Mouse (Mus musculus) frontal cortex, postnatal 14 days (tissue): Measurements from ENCODE around the gene Hip1.

Source experiments
- DNase-seq, 2 experiments: peaks; one replicate each; pipeline ENCODE4 v3.0.0; 2022; ENCODE audit warnings: low spot score in 2 of 2

Gene Hip1

DNA sequence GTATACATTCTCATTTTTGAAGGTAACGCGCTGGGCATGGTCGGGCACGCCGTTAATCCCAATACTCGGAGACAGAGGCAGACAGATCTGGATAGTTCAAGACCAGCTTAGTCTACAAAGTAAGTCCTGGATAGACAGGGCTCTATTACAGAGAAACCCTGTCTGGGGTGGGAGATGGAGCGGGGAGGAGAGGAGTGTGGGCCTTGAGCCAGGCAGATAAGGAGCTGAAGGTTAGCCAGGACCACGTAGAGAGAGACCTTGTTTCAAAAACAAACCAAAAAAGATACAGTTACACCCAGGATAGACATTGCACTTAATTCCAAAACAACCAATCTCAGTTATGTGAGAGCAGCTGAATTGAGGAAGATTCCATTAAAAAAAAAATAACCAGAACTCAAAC lies 99.2 kb downstream of the Hip1 start:
- DNase-seq: no peak

GRCm38 (mm10) chr5:135442430-135442829 lies 102.5 kb downstream of the Hip1 start:
- no peak for DNase-seq

DNA sequence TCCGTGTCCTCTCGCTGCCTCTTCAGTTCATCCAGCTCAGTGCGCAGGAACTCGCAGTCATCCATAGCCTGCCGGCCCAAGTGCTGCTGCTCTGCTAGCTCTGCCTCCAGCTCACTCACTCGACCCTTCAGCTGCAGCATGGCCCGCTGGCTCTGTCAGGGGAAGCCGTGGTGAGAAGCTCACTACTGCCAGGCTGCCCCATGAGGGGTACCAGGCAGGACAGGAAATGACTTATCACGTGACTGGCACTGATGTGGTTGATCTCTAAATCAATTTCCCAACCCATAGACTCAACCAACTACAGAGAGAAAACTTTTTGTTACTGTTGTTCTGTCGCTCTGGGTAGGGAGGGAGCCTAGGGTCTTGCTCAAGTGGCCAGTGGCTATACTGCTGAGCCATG lies 109.9 kb downstream of the Hip1 start:
- no peak for DNase-seq

DNA sequence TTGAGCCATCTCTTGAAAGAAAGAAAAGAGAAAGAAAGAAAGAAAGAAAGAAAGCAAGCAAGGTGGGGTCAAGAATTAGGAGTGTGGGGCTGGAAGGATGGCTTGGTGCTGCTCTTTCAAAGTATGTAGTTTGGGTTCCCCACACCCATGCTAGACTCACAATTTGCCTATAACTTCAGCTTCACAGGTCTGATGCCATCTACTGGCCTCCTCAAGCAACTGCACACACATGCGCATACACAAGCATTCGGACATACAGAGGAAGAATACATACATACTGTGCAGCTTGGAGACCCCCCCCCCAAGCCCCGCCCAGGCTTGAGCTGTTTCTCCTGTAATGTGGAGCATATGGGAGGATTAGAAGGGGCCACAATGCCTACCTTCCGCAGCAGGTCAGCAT lies 111.1 kb downstream of the Hip1 start:
- no peak for DNase-seq

- DNase-seq: no peak
Measured at GRCm38 (mm10) chr5:135431111-135431510, 113.8 kb downstream of the Hip1 start.

GRCm38 (mm10) chr5:135428786-135429185 lies 116.1 kb downstream of the Hip1 start:
- no peak for DNase-seq

GRCm38 (mm10) chr5:135410266-135410665 lies 134.7 kb downstream of the Hip1 start:
- no peak for DNase-seq

GRCm38 (mm10) chr5:135408114-135408513 lies 136.8 kb downstream of the Hip1 start:
- no peak for DNase-seq

DNA sequence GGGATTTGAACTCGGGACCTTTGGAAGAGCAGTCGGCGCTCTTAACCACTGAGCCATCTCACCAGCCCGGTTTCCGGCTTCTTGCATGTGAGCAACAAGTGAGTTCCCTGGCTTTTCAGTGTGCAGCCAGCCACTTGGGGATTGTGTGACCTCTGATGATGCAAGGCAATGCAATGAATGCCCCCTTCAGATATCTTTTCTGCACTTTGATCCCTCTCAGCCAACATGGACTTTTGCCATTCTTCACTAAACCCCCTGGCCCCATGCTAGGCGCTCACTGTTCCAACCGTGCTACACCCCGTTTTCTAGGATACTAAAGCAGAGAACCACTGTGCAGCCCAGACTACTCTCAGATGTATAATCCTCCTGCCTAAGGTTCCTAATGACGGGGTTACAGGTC lies 139.5 kb downstream of the Hip1 start:
- no peak for DNase-seq

- peak; percentile 54 to 68 for DNase-seq
Measured at GRCm38 (mm10) chr5:135404623-135405022, 140.3 kb downstream of the Hip1 start.

DNA sequence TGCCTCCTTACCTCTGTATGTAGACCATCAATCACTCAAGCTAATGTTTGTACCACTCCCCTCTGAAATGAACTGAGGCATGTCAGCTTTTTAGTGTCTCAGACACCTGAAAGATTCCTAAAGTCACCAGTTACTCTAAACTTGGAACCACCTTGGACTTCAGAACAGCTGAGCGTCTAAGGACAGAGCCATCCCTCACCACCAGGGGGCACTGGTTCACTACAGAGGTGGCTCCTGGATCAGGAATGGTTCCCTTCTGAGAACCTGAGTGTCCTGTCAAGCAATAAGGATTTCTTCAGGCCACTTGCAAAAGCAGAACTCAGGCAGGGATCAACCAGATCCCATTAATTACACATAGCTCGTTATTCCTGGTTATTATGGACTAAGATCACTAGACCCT lies 144.7 kb downstream of the Hip1 start:
- peak in 1 of 2 experiments; percentile 79 for DNase-seq

GRCm38 (mm10) chr5:135399382-135399781 lies 145.5 kb downstream of the Hip1 start:
- DNase-seq: no peak

- DNase-seq: no peak
Measured at GRCm38 (mm10) chr5:135395826-135396225, 149.1 kb downstream of the Hip1 start.

DNA sequence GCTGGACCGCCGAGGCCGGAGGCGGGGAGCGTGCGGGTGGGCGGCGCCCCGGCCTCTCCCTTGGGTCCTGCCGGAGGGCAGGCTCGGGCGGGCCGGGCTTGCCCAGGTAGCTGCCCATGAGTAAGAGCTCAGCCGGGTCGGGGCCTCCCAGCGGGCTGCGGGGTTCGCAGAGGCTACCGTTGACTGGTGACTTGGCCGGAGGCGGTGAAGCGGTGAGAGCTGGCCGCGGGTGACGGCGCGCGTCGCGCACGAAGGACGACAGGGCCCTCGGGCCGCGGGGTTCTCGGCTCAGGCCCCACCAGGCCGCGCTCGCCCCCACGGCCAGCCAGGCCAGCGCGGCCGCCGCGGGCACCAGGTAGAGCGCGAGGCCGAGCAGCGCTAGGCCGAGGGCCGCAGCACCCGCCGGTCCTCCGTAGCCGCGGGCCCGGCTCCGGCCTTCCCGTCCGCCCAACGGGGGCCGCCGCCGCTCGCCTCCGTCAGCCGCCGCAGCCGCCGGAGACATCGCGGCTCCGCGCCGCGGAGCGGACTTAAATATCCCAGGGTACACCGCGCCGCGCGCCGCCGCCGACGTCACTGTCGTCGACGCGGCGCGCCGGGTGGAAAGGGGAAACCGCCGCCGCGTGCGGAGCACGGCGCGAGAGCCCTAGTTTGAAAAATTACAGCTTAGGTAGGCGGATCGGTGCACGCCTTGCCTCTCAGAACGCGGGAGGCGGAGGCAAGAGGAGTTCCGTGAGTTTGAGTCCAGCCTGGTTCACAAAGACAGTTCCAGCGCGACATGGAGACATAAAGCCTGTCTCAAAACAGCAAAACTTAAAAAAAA lies 150.7 kb downstream of the Hip1 start, which contains the start of gene Pom121:
Gene Pom121, minus strand, starts transcription at position 543 of the 820 bp plus-strand sequence.
- peak; percentile 62 to 76 for DNase-seq

GRCm38 (mm10) chr5:135383771-135384170 lies 161.1 kb downstream of the Hip1 start:
- DNase-seq: no peak

- no peak for DNase-seq
Measured at GRCm38 (mm10) chr5:135382746-135383145, 162.2 kb downstream of the Hip1 start.

- no peak for DNase-seq
Measured at GRCm38 (mm10) chr5:135381356-135381925, 163.5 kb downstream of the Hip1 start.

- DNase-seq: no peak
Measured at GRCm38 (mm10) chr5:135380681-135381080, 164.2 kb downstream of the Hip1 start.

GRCm38 (mm10) chr5:135376341-135376740 lies 168.6 kb downstream of the Hip1 start:
- no peak for DNase-seq

GRCm38 (mm10) chr5:135375167-135375566 lies 169.8 kb downstream of the Hip1 start:
- DNase-seq: no peak

GRCm38 (mm10) chr5:135373601-135374000 lies 171.3 kb downstream of the Hip1 start:
- DNase-seq: no peak

DNA sequence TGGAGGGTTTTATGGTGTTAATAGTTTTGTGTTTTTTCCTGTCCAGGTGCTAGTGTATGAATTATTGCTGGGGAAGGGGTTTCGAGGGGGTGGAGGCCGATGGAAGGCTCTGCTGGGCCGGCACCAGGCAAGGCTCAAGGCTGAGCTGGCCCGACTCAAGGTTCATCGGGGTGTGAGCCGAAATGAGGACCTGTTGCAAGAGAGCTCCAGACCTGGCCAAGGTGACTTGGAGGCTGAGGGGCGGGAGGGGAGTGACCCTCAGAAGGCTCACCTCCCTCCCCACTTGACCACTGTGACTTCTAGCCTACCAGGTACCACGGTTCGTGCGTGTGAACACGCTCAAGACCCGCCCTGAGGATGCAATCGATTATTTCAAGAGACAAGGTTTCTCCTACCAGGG lies 173.7 kb downstream of the Hip1 start:
- no peak for DNase-seq
